Mouse (Mus musculus) cortical plate, adult 2 months (tissue): Measurements from ENCODE around the gene Wdr95.

ENCODE experiments used
- CTCF ChIP-seq: fragments of 200-500 bp; IDR thresholded peaks from 2 replicates; pipeline ENCODE4 v1.5.1; 2011; ENCODE audit warnings: mild to moderate bottlenecking, control low read depth, low read length; ENCODE audit not compliant: insufficient read depth; ENCODE audit errors: extremely low read depth
- POLR2A ChIP-seq: fragments of 200-500 bp; IDR thresholded peaks from 2 replicates; pipeline ENCODE4 v1.6.1; 2011; ENCODE audit warnings: mild to moderate bottlenecking, low read length, control low read depth; ENCODE audit not compliant: insufficient read depth; ENCODE audit errors: extremely low read depth

DNA sequence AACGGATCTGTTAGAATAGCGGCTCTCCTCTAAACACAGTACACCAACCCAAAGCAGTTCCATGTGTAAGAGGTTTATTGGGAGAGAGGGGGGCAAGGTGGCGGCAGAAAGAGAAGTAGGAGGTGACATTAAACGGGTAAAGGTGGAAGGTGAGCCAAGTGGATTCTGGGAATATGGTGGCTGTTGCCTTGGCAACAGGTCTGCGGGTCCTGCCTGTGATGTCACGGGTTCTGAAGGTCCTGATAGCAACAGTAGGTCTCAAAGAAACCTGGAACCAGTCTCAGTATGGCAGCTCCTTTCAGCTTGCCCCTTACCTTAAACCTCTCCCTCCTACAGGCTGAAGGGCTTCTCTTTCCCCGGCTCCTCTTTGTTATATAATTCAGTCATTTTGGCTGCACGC, 25.9 kb downstream of the Wdr95 start:
- TF ChIP-seq POLR2A = no peak
- no peak for TF ChIP-seq CTCF
